Mouse (Mus musculus): ENCODE measurements at regions not wholly inside any gene's neighbourhood (a gene's known extent, or its start where the extent isn't known, plus 50 kb on each side); places are given as distances from the start of the nearest gene placed in this dataset.

GRCm38 (mm10) chr1:120842596-120842995, 240.4 kb downstream of the En1 start:
- 79% methylated on average over 7 of the region's 7 CpGs for WGBS
- no peaks in the 10 kb centered on the region for H3K36me3 ChIP-seq
- no peak overlapping the region for H3K4me2 ChIP-seq
- no peaks in the 10 kb centered on the region for H3K9me3 ChIP-seq
- no peak overlapping the region for H3K27ac ChIP-seq (replicated peaks)
- no peaks in the 10 kb centered on the region for H3K27me3 ChIP-seq
- no peak for ATAC-seq (ENCODE audit: low FRiP score, low read depth)
- H3K9ac ChIP-seq, result no peak overlapping the region
- no peak overlapping the region for H3K4me3 ChIP-seq
- H3K4me1 ChIP-seq (replicated peaks), result no peaks in the 10 kb centered on the region

- ATAC-seq (ENCODE audit: low FRiP score, low read depth), result no peak
These were observed 243.9 kb downstream of the En1 start for GRCm38 (mm10) chr1:120846146-120846545.

GRCm38 (mm10) chr1:120851860-120852503, 249.8 kb downstream of the En1 start:
- no peak overlapping the region for H3K4me3 ChIP-seq

More at GRCm38 (mm10) chr1:120846146-120846545, 243.9 kb downstream of the En1 start:
- 82% methylated on average over 2 of the region's 2 CpGs for WGBS
- H3K36me3 ChIP-seq, result no peaks in the 10 kb centered on the region
- no peaks in the 10 kb centered on the region for H3K9me3 ChIP-seq
- no peak overlapping the region for H3K27ac ChIP-seq (replicated peaks)
- H3K4me3 ChIP-seq, result no peak overlapping the region
- H3K27me3 ChIP-seq, result peaks cover 3% of the 10 kb centered on the region; the same call in 1 of the 2 replicates
- no peaks in the 10 kb centered on the region for H3K4me1 ChIP-seq (replicated peaks)
- no peak overlapping the region for H3K4me2 ChIP-seq
- H3K9ac ChIP-seq, result no peak overlapping the region

GRCm38 (mm10) chr1:120857566-120857965, 255.3 kb downstream of the En1 start:
- H3K27me3 ChIP-seq, result no peaks in the 10 kb centered on the region
- no peaks in the 10 kb centered on the region for H3K36me3 ChIP-seq
- no peak for ATAC-seq (ENCODE audit: low FRiP score, low read depth)
- H3K9me3 ChIP-seq, result no peaks in the 10 kb centered on the region
- WGBS, result 80% methylated on average over 5 of the region's 5 CpGs
- H3K27ac ChIP-seq (replicated peaks), result no peak overlapping the region
- no peak overlapping the region for H3K9ac ChIP-seq
- H3K4me1 ChIP-seq (replicated peaks), result no peaks in the 10 kb centered on the region
- no peak overlapping the region for H3K4me3 ChIP-seq
- no peak overlapping the region for H3K4me2 ChIP-seq

More at GRCm38 (mm10) chr1:120851860-120852503, 249.8 kb downstream of the En1 start:
- no peaks in the 10 kb centered on the region for H3K36me3 ChIP-seq
- no peaks in the 10 kb centered on the region for H3K9me3 ChIP-seq
- H3K27me3 ChIP-seq, result peaks cover 3% of the 10 kb centered on the region; the same call in 1 of the 2 replicates
- WGBS, result 59% methylated on average over 6 of the region's 6 CpGs
- H3K27ac ChIP-seq (replicated peaks), result no peak overlapping the region
- peak; percentile 62; the same call in 1 of the 2 replicates for ATAC-seq (ENCODE audit: low FRiP score, low read depth)
- no peak overlapping the region for H3K4me2 ChIP-seq
- no peaks in the 10 kb centered on the region for H3K4me1 ChIP-seq (replicated peaks)
- H3K9ac ChIP-seq, result no peak overlapping the region

GRCm38 (mm10) chr1:120859546-120859945, 257.3 kb downstream of the En1 start:
- no peaks in the 10 kb centered on the region for H3K27me3 ChIP-seq
- no peaks in the 10 kb centered on the region for H3K36me3 ChIP-seq
- no peak overlapping the region for H3K4me3 ChIP-seq
- no peaks in the 10 kb centered on the region for H3K4me1 ChIP-seq (replicated peaks)
- no peak overlapping the region for H3K4me2 ChIP-seq
- no peak overlapping the region for H3K9ac ChIP-seq
- H3K9me3 ChIP-seq, result no peaks in the 10 kb centered on the region
- no peak overlapping the region for H3K27ac ChIP-seq (replicated peaks)
- WGBS, result 72% methylated on average over 5 of the region's 5 CpGs
- ATAC-seq (ENCODE audit: low FRiP score, low read depth), result no peak

- no peaks in the 10 kb centered on the region for H3K9me3 ChIP-seq
- H3K27me3 ChIP-seq, result no peaks in the 10 kb centered on the region
- H3K4me2 ChIP-seq, result no peak overlapping the region
- ATAC-seq (ENCODE audit: low FRiP score, low read depth), result no peak
- H3K27ac ChIP-seq (replicated peaks), result no peak overlapping the region
- H3K4me3 ChIP-seq, result no peak overlapping the region
- no peak overlapping the region for H3K9ac ChIP-seq
- 45% methylated on average over 7 of the region's 7 CpGs for WGBS
- no peaks in the 10 kb centered on the region for H3K36me3 ChIP-seq
- no peaks in the 10 kb centered on the region for H3K4me1 ChIP-seq (replicated peaks)
These were observed 270.3 kb downstream of the En1 start for GRCm38 (mm10) chr1:120872554-120872953.

GRCm38 (mm10) chr1:120882959-120883549, 280.8 kb downstream of the En1 start:
- no peak overlapping the region for H3K9ac ChIP-seq
- no peak overlapping the region for H3K4me2 ChIP-seq
- H3K4me1 ChIP-seq (replicated peaks), result peaks cover 12% of the 10 kb centered on the region
- 56% methylated on average over 10 of the region's 10 CpGs for WGBS
- no peaks in the 10 kb centered on the region for H3K9me3 ChIP-seq
- no peaks in the 10 kb centered on the region for H3K27me3 ChIP-seq
- no peak overlapping the region for H3K27ac ChIP-seq (replicated peaks)
- H3K36me3 ChIP-seq, result no peaks in the 10 kb centered on the region
- H3K4me3 ChIP-seq, result no peak overlapping the region
- no peak; the same call in 1 of the 2 replicates for ATAC-seq (ENCODE audit: low FRiP score, low read depth)

- H3K4me3 ChIP-seq, result no peak overlapping the region
- no peaks in the 10 kb centered on the region for H3K36me3 ChIP-seq
- no peaks in the 10 kb centered on the region for H3K27me3 ChIP-seq
- H3K27ac ChIP-seq (replicated peaks), result no peak overlapping the region
- no peak overlapping the region for H3K4me2 ChIP-seq
- H3K4me1 ChIP-seq (replicated peaks), result peaks cover 12% of the 10 kb centered on the region
- H3K9me3 ChIP-seq, result no peaks in the 10 kb centered on the region
- 32% methylated on average over 9 of the region's 9 CpGs for WGBS
- ATAC-seq (ENCODE audit: low FRiP score, low read depth), result peak; percentile 79
- H3K9ac ChIP-seq, result no peak overlapping the region
These were observed 281.4 kb downstream of the En1 start for GRCm38 (mm10) chr1:120883632-120884031.

GRCm38 (mm10) chr1:120910801-120911200, 308.6 kb downstream of the En1 start:
- no peak overlapping the region for H3K4me3 ChIP-seq
- H3K27me3 ChIP-seq, result 0 out of 2 replicates have a peak, but pooled peaks cover 3% of the 10 kb centered on the region
- peak; percentile 56; the same call in 1 of the 2 replicates for ATAC-seq (ENCODE audit: low FRiP score, low read depth)
- 45% methylated on average over 6 of the region's 6 CpGs for WGBS
- H3K27ac ChIP-seq (replicated peaks), result no peak overlapping the region
- H3K36me3 ChIP-seq, result no peaks in the 10 kb centered on the region
- no peak overlapping the region for H3K4me2 ChIP-seq
- H3K9me3 ChIP-seq, result no peaks in the 10 kb centered on the region
- H3K9ac ChIP-seq, result no peak overlapping the region
- no peaks in the 10 kb centered on the region; the same call in 1 of the 2 replicates for H3K4me1 ChIP-seq (replicated peaks)

- WGBS, result 18% methylated on average over 8 of the region's 8 CpGs
- no peak for ATAC-seq (ENCODE audit: low FRiP score, low read depth)
- 0 out of 2 replicates have a peak, but pooled peaks cover 3% of the 10 kb centered on the region for H3K27me3 ChIP-seq
- no peak overlapping the region for H3K4me3 ChIP-seq
- H3K36me3 ChIP-seq, result no peaks in the 10 kb centered on the region
- no peak overlapping the region for H3K27ac ChIP-seq (replicated peaks)
- no peaks in the 10 kb centered on the region; the same call in 1 of the 2 replicates for H3K4me1 ChIP-seq (replicated peaks)
- H3K9me3 ChIP-seq, result no peaks in the 10 kb centered on the region
- H3K4me2 ChIP-seq, result no peak overlapping the region
- H3K9ac ChIP-seq, result no peak overlapping the region
These were observed 309.9 kb downstream of the En1 start for GRCm38 (mm10) chr1:120911962-120912670.

GRCm38 (mm10) chr1:120921540-120921939, 319.3 kb downstream of the En1 start:
- Histone ChIP-seq H3K27me3 (no peaks in the 10 kb centered on the region), H3K36me3 (no peaks in the 10 kb centered on the region), H3K4me3 (no peak overlapping the region), H3K9ac (no peak overlapping the region), H3K4me1 (replicated peaks) (no peaks in the 10 kb centered on the region), H3K9me3 (no peaks in the 10 kb centered on the region), H3K27ac (replicated peaks) (no peak overlapping the region), H3K4me2 (no peak overlapping the region)
- 69% methylated on average over 3 of the region's 3 CpGs for WGBS
- no peak for ATAC-seq (ENCODE audit: low FRiP score, low read depth)

- Histone ChIP-seq H3K27ac (replicated peaks) (no peak overlapping the region), H3K36me3 (no peaks in the 10 kb centered on the region), H3K4me1 (replicated peaks) (no peaks in the 10 kb centered on the region), H3K27me3 (no peaks in the 10 kb centered on the region), H3K9me3 (no peaks in the 10 kb centered on the region), H3K4me2 (no peak overlapping the region), H3K9ac (no peak overlapping the region), H3K4me3 (no peak overlapping the region)
- no peak for ATAC-seq (ENCODE audit: low FRiP score, low read depth)
- 72% methylated on average over 3 of the region's 3 CpGs for WGBS
These were observed 323.1 kb downstream of the En1 start for GRCm38 (mm10) chr1:120925271-120925670.
